Mouse (Mus musculus) ES-Bruce4 (cell line): ENCODE data around the gene Morc1. TPM values are rescaled to one million over a fixed set of nuclear protein-coding genes. Genes with fewer than 3 reads are reported as not detected.

ENCODE experiments used
- H3K27ac ChIP-seq: 2 replicates; pipeline ENCODE4 v1.5.1; 2012; ENCODE audit warnings: low read length, inconsistent platforms; ENCODE audit not compliant: insufficient read depth
- H3K27me3 ChIP-seq: 2 replicates; pipeline ENCODE4 v1.6.1; 2012; ENCODE audit warnings: mild to moderate bottlenecking, low read length, inconsistent platforms; ENCODE audit not compliant: control insufficient read depth, poor library complexity, insufficient read depth, severe bottlenecking
- H3K36me3 ChIP-seq: 2 replicates; pipeline ENCODE4 v1.6.1; 2012; ENCODE audit warnings: inconsistent platforms, mild to moderate bottlenecking, low read length, moderate library complexity; ENCODE audit not compliant: control insufficient read depth, poor library complexity, insufficient read depth, severe bottlenecking
- H3K4me1 ChIP-seq: one replicate; pipeline ENCODE4 v1.8.1; 2011; ENCODE audit warnings: low read length; ENCODE audit not compliant: control insufficient read depth, insufficient read depth
- H3K4me3 ChIP-seq: 2 replicates; pipeline ENCODE4 v1.5.1; 2011; ENCODE audit warnings: low read depth, mild to moderate bottlenecking, low read length
- H3K9ac ChIP-seq: 2 replicates; pipeline ENCODE4 v1.6.1; 2012; ENCODE audit warnings: low read depth, mild to moderate bottlenecking, inconsistent platforms; ENCODE audit not compliant: poor library complexity, severe bottlenecking
- H3K9me3 ChIP-seq: replicated peaks from 2 replicates; pipeline ENCODE4 v1.6.1; 2012; ENCODE audit warnings: mild to moderate bottlenecking, low read length, inconsistent platforms; ENCODE audit not compliant: control insufficient read depth, poor library complexity, insufficient read depth, severe bottlenecking
- CTCF ChIP-seq: IDR thresholded peaks from one replicate; pipeline ENCODE4 v1.8.1; 2011; ENCODE audit warnings: low read depth, low read length
- EP300 ChIP-seq: IDR thresholded peaks from 2 replicates; pipeline ENCODE4 v1.6.1; 2011; ENCODE audit warnings: low read depth, low read length; ENCODE audit not compliant: insufficient read depth
- POLR2A ChIP-seq: IDR thresholded peaks from one replicate; pipeline ENCODE4 v1.8.1; 2011; ENCODE audit warnings: low read length; ENCODE audit not compliant: insufficient read depth
- polyA plus RNA-seq: library from polyadenylated mRNA; stranded (reverse); fragments of >200 nt; gene quantifications from 2 replicates; pipeline ENCODE4 v1.2.4, GENCODE M21; 2011; ENCODE audit warnings: low read depth; ENCODE audit not compliant: missing spikeins, insufficient read depth, insufficient read length

The Morc1 gene
- polyA plus RNA-seq, 1 experiment: 18.3 TPM

DNA sequence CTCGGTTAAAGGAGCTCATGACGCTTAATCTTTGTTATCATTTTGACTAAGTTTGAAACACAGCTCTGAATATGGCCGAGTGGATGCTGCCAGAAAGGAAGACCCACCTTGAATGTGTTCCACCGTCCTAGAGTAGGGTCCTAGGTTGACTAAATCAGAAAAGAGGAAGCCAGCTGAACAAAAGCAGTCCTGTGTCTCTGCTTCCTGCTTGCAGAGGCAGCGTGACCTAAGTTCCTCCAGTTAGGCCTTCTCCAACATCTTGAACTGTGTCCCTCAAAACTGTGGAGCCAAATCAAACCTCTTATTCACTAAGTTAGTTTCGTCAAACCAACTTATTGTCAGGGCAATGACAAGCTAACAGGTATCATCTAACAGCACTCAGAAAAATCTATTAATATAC lies 201.3 kb downstream of the Morc1 start:
- H3K27me3 ChIP-seq: no peaks in the 10 kb centered on the region

DNA sequence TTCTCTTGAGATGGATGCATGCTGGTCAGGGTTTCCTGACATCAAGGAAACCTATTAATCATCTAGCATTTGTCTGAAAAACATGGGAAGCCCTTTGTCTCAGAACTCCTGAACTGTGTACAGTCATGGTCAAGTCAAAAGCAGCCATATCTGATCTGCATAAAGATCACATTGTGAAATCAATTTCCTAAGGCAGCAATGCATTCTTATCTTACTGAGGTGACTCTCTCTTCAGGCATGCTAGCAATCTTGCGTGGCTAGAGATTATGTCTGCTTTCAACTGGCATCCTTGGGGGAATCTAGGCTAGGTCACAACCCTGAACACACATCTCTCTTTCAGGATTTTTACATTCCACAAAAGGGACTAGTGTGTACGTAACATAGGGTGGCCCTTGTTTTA lies 215.2 kb downstream of the Morc1 start:
- H3K4me3 ChIP-seq: no peak overlapping the region
- H3K9me3 ChIP-seq: no peaks in the 10 kb centered on the region
- no peak for TF ChIP-seq EP300
- no peak for TF ChIP-seq CTCF
- no peak for TF ChIP-seq POLR2A
- H3K4me1 ChIP-seq: no peaks in the 10 kb centered on the region
- H3K9ac ChIP-seq: no peak overlapping the region
- H3K36me3 ChIP-seq: no peaks in the 10 kb centered on the region
- no peak overlapping the region for H3K27ac ChIP-seq
- no peaks in the 10 kb centered on the region for H3K27me3 ChIP-seq

More for the DNA sequence above, 201.3 kb downstream of the Morc1 start:
- Histone ChIP-seq H3K27ac (no peak overlapping the region), H3K36me3 (peaks cover 3% of the 10 kb centered on the region; the same call in 1 of the 2 replicates), H3K9ac (no peak overlapping the region), H3K4me3 (no peak overlapping the region), H3K9me3 (no peaks in the 10 kb centered on the region), H3K4me1 (no peaks in the 10 kb centered on the region)
- TF ChIP-seq POLR2A (no peak), EP300 (no peak), CTCF (no peak)

DNA sequence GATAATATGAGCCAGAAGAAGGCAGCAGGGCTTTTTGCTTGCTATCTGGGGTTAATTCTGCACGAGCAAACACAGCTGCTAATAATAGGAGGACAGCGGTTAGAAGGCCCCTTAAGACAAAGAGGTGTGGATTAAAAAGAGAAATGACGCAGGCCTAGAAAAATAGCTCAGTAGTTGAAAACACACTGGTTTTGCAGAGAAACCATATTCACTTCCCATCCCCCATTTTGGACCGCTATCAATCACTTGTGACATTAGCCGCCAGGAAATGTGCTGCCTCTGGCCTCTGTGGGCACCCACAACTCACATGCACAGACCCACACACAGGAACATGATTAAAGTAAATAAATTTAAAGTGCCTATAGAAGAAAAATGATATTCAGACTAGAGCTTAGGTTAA lies 240.7 kb downstream of the Morc1 start:
- no peaks in the 10 kb centered on the region for H3K4me1 ChIP-seq
- TF ChIP-seq POLR2A (no peak), EP300 (no peak), CTCF (no peak)
- H3K27me3 ChIP-seq: no peaks in the 10 kb centered on the region; the same call in 1 of the 2 replicates
- no peak overlapping the region for H3K27ac ChIP-seq
- H3K9me3 ChIP-seq: no peaks in the 10 kb centered on the region
- H3K4me3 ChIP-seq: no peak overlapping the region
- no peaks in the 10 kb centered on the region for H3K36me3 ChIP-seq
- H3K9ac ChIP-seq: no peak overlapping the region

DNA sequence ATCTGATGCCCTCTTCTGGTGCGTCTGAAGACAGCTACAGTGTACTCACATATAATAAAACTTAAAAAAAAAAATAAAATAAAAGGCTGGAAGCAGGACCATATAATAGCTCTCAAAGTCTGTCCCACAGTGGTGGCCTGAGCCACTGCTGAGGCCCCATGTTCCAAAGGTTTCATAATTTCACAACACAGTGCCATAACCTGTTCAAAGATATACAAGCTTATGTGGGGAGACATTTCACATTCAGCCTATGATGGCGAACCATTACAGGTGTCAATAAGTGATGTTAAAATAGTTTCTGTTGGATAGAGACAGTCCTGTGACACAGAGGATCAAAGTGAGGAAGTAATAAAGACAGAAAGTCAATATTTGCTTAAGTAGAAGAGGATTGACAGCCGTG lies 241.6 kb downstream of the Morc1 start:
- no peak overlapping the region for H3K27ac ChIP-seq
- no peak overlapping the region for H3K4me3 ChIP-seq
- H3K27me3 ChIP-seq: no peaks in the 10 kb centered on the region; the same call in 1 of the 2 replicates
- no peaks in the 10 kb centered on the region for H3K36me3 ChIP-seq
- H3K9me3 ChIP-seq: no peaks in the 10 kb centered on the region
- no peak overlapping the region for H3K9ac ChIP-seq
- no peak for TF ChIP-seq POLR2A
- no peak for TF ChIP-seq EP300
- no peak for TF ChIP-seq CTCF
- no peaks in the 10 kb centered on the region for H3K4me1 ChIP-seq

DNA sequence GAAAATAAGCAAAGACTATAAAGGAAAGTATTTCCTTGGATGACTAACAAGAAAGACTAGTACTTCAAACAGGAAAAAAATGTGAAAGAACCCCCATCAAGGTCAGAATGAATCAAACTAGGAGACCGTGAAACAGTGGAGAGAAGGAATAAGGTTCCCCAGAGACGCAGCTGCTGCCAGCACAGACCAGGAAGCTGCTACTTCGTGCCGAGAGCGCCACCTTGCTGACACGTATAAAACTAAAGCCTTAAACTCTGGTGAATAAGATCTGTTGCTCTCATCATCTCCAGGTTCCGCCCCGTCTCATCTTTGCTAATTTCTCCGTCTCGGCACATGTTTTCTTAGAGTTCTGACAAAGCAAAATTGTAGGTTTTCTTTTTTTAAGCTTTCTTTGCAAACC lies 244.6 kb downstream of the Morc1 start:
- H3K9ac ChIP-seq: no peak overlapping the region
- H3K4me3 ChIP-seq: no peak overlapping the region
- H3K36me3 ChIP-seq: no peaks in the 10 kb centered on the region
- H3K9me3 ChIP-seq: no peaks in the 10 kb centered on the region
- no peaks in the 10 kb centered on the region for H3K27me3 ChIP-seq
- TF ChIP-seq CTCF (peak; percentile 89), POLR2A (no peak), EP300 (no peak)
- H3K27ac ChIP-seq: no peak overlapping the region
- H3K4me1 ChIP-seq: no peaks in the 10 kb centered on the region

DNA sequence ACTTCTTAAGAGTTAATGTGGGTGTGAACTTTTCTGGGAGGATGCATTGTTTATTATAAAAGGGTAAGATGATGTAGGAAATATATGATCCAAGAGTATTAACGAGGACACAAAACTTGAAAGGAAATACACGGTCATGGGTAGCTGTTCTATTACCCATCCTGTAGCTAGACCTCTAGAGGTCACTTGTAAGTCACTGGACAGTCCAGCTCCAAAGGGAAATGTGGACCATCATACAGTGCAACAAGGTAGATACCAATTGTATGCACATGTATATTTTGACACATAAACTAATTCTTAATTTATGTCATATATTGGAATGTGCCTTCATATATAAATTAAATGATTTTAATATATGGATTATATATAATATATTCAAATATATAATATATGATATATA lies 245.2 kb downstream of the Morc1 start:
- TF ChIP-seq EP300 (no peak), CTCF (no peak), POLR2A (no peak)
- no peaks in the 10 kb centered on the region for H3K4me1 ChIP-seq
- no peak overlapping the region for H3K27ac ChIP-seq
- no peak overlapping the region for H3K4me3 ChIP-seq
- H3K36me3 ChIP-seq: no peaks in the 10 kb centered on the region
- H3K9ac ChIP-seq: no peak overlapping the region
- no peaks in the 10 kb centered on the region for H3K27me3 ChIP-seq
- no peaks in the 10 kb centered on the region for H3K9me3 ChIP-seq
